Mouse (Mus musculus) lung, adult 2 months (tissue): ENCODE data around the gene Unc13a.

Source experiments
- CTCF ChIP-seq: fragments of 200-500 bp; IDR thresholded peaks from 2 replicates; pipeline ENCODE4 v1.5.1; 2011; ENCODE audit warnings: mild to moderate bottlenecking, low read length, control low read depth; ENCODE audit not compliant: insufficient read depth
- POLR2A ChIP-seq: fragments of 200-500 bp; IDR thresholded peaks from 2 replicates; pipeline ENCODE4 v1.6.1; 2011; ENCODE audit warnings: low read depth, mild to moderate bottlenecking, control low read depth, low read length, borderline replicate concordance; ENCODE audit errors: extremely low read depth

GRCm38 (mm10) chr8:71719218-71719617, 47.7 kb upstream of the Unc13a start:
- TF ChIP-seq POLR2A (no peak), CTCF (no peak)
